Mouse (Mus musculus) kidney, postnatal 10 days (tissue): ENCODE data around the gene Snx10.

Source experiments
- DNase-seq: peaks from one replicate; pipeline ENCODE4 v3.0.0; 2021; ENCODE audit warnings: mixed read lengths

Gene Snx10

GRCm38 (mm10) chr6:51591844-51592243, 68.1 kb downstream of the Snx10 start:
- no peak for DNase-seq

- peak; percentile 88 for DNase-seq
These were observed 68.8 kb downstream of the Snx10 start for GRCm38 (mm10) chr6:51592356-51593115.

DNA sequence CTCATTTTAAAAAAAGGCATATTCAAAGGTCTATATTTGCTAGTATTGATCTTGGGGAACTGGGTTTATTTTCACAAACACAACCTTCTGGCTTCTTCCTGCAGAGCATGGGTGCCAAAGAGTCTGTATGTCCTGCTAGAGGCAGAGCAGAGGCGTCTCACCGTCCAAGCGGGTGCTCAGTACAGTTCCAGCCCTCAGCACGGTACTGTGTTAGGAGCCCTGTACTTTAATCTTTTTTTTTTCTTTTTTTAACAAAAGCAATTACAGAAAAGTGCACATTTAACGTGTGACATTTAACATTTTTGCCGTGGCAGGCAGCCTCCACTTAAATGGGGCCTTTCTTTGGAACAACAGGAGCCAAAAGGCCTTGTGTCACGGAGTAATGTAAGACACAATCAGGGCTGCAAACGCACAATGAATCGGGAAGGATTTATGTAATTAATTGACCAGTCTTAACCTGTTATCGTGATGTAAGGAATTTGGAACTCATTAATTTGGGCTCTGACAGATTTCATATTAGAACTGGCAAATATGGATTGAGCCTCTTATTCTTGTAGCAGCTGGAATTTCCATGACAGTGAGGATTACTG, 69.8 kb downstream of the Snx10 start:
- no peak for DNase-seq

DNA sequence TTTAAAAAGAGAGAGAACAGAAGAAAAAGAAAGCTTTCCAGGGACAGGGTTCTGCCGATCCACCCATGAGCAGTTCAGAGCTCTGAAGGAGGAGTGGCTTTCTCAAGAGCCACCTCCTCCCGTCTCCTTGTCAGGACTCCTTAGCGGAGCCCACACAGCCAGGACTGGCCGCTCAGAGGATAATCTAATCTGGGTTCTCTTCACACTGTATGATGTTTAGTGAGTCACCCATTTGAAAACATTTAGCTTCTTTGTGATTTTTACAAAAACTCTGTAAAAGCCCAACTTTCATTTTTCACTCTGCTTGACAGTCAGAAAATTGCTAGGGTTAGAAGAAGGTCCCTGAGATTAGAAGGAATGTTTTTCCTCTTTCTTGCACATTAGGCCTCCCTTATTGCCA, 70.8 kb downstream of the Snx10 start:
- DNase-seq, result no peak

DNA sequence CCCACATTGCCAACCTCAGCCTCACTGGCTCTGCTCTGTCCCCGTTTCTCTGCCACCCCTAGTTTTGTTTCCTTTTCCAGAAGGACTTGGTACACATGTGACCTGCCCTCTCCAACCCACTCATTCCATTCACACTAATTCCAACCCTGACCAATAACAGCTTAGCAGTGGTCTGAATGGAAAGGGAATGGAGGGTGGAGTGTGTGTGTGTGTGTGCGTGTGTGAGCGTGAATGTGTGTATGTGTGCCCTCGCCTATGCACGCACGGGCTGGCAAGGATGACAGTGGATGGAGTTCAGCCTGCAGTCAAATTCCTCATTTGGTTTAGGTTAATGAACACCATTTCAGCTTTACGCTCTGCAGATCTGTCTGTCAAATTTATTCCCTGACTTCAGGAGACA, 74.4 kb downstream of the Snx10 start:
- DNase-seq, result no peak

GRCm38 (mm10) chr6:51600412-51600811, 76.7 kb downstream of the Snx10 start:
- DNase-seq, result no peak

GRCm38 (mm10) chr6:51602341-51602740, 78.6 kb downstream of the Snx10 start:
- no peak for DNase-seq

GRCm38 (mm10) chr6:51603691-51604090, 80.0 kb downstream of the Snx10 start:
- no peak for DNase-seq

DNA sequence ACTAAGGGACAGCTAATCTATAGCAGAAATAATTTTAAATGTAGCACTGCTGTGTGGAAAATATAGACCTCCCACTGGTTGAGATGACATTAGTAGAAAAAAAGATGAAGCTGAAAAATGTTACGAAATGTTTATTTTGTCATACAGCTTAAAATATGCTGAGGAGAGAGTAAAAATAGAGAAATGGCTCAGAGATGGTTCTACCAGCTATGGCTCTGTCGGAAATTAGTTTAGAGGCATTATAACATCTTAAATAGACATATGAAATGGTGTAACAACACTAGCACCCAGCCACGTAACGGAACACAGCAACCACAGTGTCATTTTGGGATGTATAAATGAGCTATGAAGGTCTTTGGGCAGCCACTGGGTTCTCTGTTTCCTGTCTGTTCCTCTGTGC, 82.5 kb downstream of the Snx10 start:
- no peak for DNase-seq

- DNase-seq, result no peak
These were observed 83.1 kb downstream of the Snx10 start for GRCm38 (mm10) chr6:51606803-51607202.

DNA sequence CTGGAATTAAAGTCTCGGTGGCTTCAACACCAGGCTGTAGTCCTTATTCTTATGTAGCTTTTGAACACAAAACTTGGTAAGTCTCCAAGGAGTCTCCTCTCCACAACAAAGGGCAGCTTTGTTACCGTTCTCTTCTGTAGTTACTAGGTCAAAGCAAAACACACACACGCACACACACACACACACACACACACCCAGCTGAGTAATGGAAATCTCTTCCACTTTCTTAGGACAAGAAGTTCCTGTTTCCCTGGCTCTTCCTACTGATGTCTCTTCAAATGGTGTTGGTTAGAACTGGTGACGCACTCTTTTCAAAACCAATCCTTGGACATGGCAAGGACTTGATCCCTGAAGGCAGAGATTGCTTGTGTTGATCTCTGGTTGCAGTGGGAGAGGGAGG, 87.9 kb downstream of the Snx10 start:
- DNase-seq, result no peak

- peak; percentile 68 for DNase-seq
These were observed 88.8 kb downstream of the Snx10 start for GRCm38 (mm10) chr6:51612371-51613051.

GRCm38 (mm10) chr6:51613661-51614060, 90.0 kb downstream of the Snx10 start:
- no peak for DNase-seq

DNA sequence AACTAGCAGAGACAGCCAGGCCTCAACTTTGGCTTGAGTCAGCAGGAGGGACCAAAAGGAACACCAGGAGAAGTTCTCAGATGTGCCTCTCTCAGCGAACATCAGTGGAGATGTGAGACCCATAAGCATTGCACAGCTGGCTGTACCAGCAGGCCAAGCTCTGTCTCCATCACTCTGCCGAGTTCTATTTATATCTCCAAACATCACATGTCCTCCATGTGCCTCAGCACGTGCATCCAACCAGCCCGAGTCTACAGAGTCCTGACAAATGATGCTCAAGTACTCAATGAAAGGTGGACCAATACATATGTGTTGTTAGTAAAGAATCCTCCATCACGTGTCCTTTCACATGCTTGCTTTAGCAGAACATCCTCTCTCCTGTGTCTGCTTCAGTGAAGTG, 103.1 kb downstream of the Snx10 start:
- DNase-seq, result no peak

GRCm38 (mm10) chr6:51629671-51630070, 106.0 kb downstream of the Snx10 start:
- DNase-seq, result no peak

GRCm38 (mm10) chr6:51630184-51630583, 106.5 kb downstream of the Snx10 start:
- DNase-seq, result no peak

DNA sequence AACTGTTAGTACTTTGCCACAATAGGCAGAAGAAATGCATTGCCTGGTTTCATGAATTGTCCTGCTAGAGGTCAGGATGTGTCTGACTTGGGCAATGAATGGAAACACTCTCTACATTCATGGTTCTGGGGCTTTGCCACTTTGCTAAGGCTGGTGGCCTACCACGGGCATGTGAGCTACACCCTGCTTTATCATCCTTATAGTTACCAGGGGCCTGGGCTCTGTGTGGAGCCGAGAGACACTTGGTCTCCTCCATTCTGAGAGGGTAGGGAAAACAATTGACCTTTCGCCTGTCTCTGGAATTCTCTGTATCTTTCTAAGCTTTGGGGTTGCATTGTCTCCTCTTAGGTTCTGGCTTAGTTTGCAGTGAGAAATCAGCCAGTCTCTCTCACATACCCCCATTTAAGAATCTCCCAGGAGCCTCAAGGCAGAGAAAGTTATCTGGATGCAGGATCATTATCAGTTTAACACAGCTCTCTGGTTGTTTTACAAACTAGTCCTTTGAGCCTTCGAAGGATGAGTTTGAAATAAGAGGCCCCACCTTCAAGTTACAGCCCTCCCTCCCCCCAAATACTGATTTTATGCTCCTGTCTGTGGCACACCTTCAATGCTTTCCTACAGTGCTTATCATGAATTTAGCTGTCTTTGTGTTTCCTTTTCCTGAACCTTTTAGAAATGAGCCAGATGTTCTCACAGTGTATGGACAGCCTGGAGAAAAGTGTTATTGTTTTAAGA, 109.4 kb downstream of the Snx10 start:
- no peak for DNase-seq

- DNase-seq, result no peak
These were observed 110.1 kb downstream of the Snx10 start for GRCm38 (mm10) chr6:51633663-51634362.

DNA sequence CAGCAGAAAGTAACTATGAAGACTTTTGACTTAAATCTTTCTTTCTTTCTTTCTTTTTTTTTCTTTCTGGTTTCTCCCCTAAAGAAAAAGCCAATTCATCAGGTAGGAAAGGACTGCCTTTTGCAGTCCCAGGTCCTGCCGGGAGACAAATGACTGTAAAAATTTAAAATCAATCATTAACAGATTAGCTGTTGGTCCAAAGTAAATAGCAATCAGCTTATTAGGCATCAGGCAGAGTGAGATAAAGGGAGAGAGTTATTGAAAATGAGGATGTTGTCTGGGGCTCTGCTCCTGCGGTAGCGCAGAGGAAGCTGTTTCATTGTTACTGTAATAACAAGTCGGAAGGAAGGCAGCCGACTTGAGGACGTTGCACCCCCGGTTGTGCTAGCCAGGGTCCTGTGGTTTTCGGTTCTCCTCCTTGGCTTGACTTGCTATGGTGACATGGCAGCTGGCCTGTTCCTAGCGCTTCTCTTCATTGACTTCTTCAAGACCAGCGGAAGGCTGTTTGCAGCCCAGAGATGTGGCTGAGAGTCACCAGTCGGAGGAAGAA, 112.4 kb downstream of the Snx10 start:
- no peak for DNase-seq
